Mouse (Mus musculus) left cerebral cortex, adult 2 months (tissue): Measurements from ENCODE around the gene Ppp1r35. TPM values are rescaled to one million over a fixed set of nuclear protein-coding genes. Genes with fewer than 3 reads are reported as not detected.

Experiments
- DNase-seq, 2 experiments: peaks; one replicate each; pipeline ENCODE4 v3.0.0; 2021 to 2022; ENCODE audit warnings: low spot score in 2 of 2, mixed read lengths in 1 of 2; ENCODE audit errors: extremely low spot score in 1 of 2
- H3K27ac ChIP-seq: fragments of 200-600 bp; 2 replicates; pipeline ENCODE4 v1.8.1; 2022
- H3K4me3 ChIP-seq: fragments of 200-600 bp; 2 replicates; pipeline ENCODE4 v1.8.1; 2022
- CTCF ChIP-seq: fragments of 200-600 bp; IDR thresholded peaks from 2 replicates; pipeline ENCODE4 v1.8.1; 2022; ENCODE audit warnings: antibody characterized with exemption, mild to moderate bottlenecking, moderate library complexity
- intact Hi-C: fragments of 180-260 bp; cut with DNase I; formaldehyde crosslinking; loops from one replicate; pipeline ENCODE4 v1.15.1; 2025
- total RNA-seq, 2 experiments: library from RNA; stranded (reverse); gene quantifications; 2 replicates each; pipeline ENCODE4 v1.2.3; 2021

The Ppp1r35 gene
- total RNA-seq, 2 experiments from 2014 or later: 22.8 to 25.6 TPM

DNA sequence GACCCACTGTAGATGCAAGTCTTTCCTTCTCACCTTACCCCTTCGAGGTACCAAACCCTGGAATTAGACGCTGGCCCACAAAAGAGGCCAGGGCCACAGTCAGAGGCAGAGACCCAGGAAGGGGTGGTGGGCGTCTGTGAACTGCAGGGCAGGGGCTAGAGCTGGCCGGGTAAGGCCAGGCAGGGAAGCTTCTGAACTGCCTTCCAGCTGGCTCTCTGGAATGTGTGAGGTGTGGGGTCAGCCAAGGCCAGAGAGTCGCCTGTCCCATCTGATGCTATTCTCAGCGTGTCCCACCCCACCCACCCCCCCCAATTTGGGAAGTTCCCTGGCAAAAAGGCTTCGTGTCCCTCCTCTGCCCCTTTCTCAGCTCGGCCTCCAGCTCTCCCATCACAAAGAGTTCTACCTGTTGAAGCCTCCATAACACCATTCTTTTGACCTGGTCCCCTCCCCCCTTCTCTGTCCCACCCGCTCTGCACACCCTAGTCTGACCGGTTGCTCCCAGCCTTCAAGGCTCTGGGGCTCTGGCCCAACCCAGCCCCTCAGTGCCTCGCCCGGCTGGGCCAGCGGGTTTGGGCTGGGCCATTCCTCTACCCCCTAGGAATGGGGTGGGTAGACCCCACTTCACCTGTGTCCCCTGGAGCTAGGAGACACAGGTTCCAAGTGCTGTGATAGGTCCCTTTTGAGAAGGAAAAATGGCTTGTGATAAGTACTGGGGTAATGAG is 25.4 kb upstream of the Ppp1r35 start:
- no peak overlapping the region for H3K4me3 ChIP-seq
- no peak overlapping the region for H3K27ac ChIP-seq
- no peak for DNase-seq
- no peak for TF ChIP-seq CTCF
- intact Hi-C loops: no loop called here

DNA sequence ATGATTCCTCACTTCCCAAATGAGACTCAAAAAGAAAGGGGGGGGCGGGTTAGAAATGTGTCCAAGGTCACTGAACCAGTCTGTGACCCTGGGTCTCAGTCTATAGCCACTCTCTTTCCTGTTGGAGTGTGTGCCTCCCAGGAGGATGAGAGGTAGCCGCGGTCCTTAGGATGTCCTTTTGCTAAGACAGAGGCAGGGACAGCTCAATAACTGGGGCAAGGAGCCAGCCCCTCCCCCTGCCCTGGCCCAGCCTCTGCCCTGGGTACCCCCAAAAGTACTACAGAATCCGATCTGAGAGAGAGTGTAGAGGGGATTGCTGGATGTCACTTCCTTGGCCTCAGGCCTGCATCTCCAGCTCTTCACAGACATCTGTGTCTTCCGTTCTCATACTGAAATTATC is 23.2 kb upstream of the Ppp1r35 start:
- Histone ChIP-seq H3K27ac (no peak overlapping the region; the same call in 1 of the 2 replicates), H3K4me3 (no peak overlapping the region)
- no peak for TF ChIP-seq CTCF
- intact Hi-C loops: no loop called here
- DNase-seq: no peak

- H3K27ac ChIP-seq: no peak overlapping the region; the same call in 1 of the 2 replicates
- TF ChIP-seq CTCF: no peak
- H3K4me3 ChIP-seq: no peak overlapping the region
- no peak for DNase-seq
- intact Hi-C loops: no loop called here
Observed at GRCm38 (mm10) chr5:137756106-137756505, 22.5 kb upstream of the Ppp1r35 start.

- no peak overlapping the region for H3K4me3 ChIP-seq
- TF ChIP-seq CTCF: peak; percentile 96
- peak overlapping the region; percentile 32; the same call in 1 of the 2 replicates for H3K27ac ChIP-seq
- peak; percentile 84 to 90 for DNase-seq
- intact Hi-C loops: loop anchor here (1.0 kb wide), 1 partner anchor 100 kb away; no protein-coding TSS in a partner anchor
Observed at GRCm38 (mm10) chr5:137756882-137757661, 21.6 kb upstream of the Ppp1r35 start.

- DNase-seq: peak; percentile 57 to 82
- Histone ChIP-seq H3K4me3 (peak overlapping the region; percentile 47), H3K27ac (peak overlapping the region; percentile 92)
- intact Hi-C loops: loop anchor here (1.0 kb wide), 1 partner anchor 101 kb away; no protein-coding TSS in a partner anchor
- TF ChIP-seq CTCF: no peak
Observed at GRCm38 (mm10) chr5:137757887-137758286, 20.8 kb upstream of the Ppp1r35 start.

DNA sequence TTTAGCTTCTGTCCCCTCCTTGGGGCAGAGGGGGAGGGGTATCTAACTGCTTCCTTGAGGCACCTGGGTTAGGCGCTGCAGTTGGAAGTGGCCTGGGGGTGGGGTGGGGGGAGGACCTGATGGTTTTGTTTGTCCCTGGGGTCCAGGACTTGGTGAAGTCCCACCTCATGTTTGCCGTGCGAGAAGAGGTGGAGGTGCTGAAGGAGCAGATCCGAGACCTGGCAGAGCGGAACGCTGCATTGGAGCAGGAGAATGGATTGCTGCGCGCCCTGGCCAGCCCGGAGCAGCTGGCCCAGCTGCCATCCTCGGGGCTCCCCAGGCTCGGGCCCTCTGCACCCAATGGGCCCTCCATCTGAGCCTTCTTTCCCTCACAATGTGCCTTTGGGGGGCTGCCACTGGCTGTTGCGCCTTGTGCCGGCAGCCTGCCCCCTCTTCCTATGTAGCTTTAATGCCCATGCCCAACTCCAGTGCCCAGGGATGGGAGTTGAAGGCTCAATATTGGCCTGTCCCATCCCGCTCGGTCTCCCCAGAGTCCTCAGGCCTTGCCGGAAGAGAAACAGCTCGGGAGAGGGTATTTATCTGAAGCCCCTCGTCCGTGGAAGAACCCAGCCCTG is 19.6 kb upstream of the Ppp1r35 start:
- Histone ChIP-seq H3K4me3 (peak overlapping the region; percentile 47), H3K27ac (peak overlapping the region; percentile 92)
- intact Hi-C loops: no loop called here
- no peak for TF ChIP-seq CTCF
- no peak for DNase-seq

GRCm38 (mm10) chr5:137759971-137760412 is 18.7 kb upstream of the Ppp1r35 start:
- intact Hi-C loops: no loop called here
- TF ChIP-seq CTCF: peak; percentile 92
- Histone ChIP-seq H3K27ac (no peak overlapping the region; the same call in 1 of the 2 replicates), H3K4me3 (no peak overlapping the region)
- peak; percentile 83 to 86 for DNase-seq

- intact Hi-C loops: no loop called here
- no peak for DNase-seq
- TF ChIP-seq CTCF: no peak
- no peak overlapping the region for H3K4me3 ChIP-seq
- H3K27ac ChIP-seq: no peak overlapping the region
Observed at GRCm38 (mm10) chr5:137764609-137765340, 13.9 kb upstream of the Ppp1r35 start.

DNA sequence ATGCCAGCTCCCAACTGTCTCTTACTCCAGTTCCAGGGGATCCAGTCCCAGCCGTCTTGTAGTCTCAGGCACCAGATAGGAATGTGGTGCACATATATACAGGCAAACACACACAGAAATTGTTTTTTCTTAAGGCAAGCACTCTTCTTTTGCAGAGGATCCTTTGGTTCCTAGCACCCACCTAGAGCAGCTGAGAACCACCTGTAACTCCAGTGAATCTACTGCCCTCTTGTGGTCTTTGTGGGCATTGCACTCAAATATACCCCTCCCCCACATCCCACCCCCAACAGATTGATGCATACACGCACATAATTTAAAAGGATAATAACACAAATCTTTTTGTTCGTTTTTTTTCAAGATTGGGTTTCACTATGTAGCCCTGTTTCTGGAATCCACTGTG is 12.4 kb upstream of the Ppp1r35 start:
- no peak overlapping the region for H3K27ac ChIP-seq
- DNase-seq: no peak
- H3K4me3 ChIP-seq: no peak overlapping the region
- peak; percentile 55 for TF ChIP-seq CTCF
- intact Hi-C loops: no loop called here

DNA sequence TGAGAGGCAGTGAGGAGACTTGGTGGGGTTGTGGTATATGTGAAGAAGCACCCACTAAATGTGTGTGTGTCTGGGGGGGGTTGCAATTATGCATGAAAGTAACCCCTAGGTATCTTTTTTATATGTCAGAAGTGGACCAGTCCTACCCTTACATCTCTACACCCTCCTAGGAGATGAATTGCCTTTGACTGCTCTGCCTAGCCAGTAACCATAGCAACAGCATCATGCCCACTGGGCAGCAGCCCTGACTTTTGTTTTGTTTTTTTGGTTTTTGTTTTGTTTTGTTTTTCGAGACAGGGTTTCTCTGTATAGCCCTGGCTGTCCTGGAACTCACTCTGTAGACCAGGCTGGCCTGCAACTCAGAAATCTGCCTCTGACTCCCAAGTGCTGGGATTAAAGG is 10.2 kb upstream of the Ppp1r35 start:
- intact Hi-C loops: no loop called here
- no peak for DNase-seq
- TF ChIP-seq CTCF: no peak
- Histone ChIP-seq H3K4me3 (no peak overlapping the region), H3K27ac (no peak overlapping the region)

GRCm38 (mm10) chr5:137770709-137771108 is 7.9 kb upstream of the Ppp1r35 start:
- Histone ChIP-seq H3K4me3 (no peak overlapping the region), H3K27ac (no peak overlapping the region)
- intact Hi-C loops: no loop called here
- no peak for DNase-seq
- TF ChIP-seq CTCF: peak; percentile 71
